Mouse (Mus musculus) limb, embryonic 15.5 days (tissue): ENCODE results near the gene Hinfp. TPM values are rescaled to one million over a fixed set of nuclear protein-coding genes. Genes with fewer than 3 reads are reported as not detected.
"Not testable (repeated sequence)": the region's sequence is repeated elsewhere in the genome, so short reads cannot be mapped to it uniquely, and the experiment has no call there.

ENCODE experiments used
- ATAC-seq: fragments of 200-750 bp; cut with Nextera tagmentation; 2 replicates; pipeline ENCODE4 v1.8.0; 2017; ENCODE audit warnings: low read depth, moderate TSS enrichment; ENCODE audit not compliant: insufficient number of reproducible peaks, low FRiP score, low TSS enrichment
- H3K27ac ChIP-seq: fragments of 300-500 bp; sonication (generic); 2 replicates; pipeline ENCODE4 v1.5.1; 2015; ENCODE audit warnings: moderate library complexity, mild to moderate bottlenecking, inconsistent platforms
- H3K27me3 ChIP-seq: fragments of 300-500 bp; sonication (generic); 2 replicates; pipeline ENCODE4 v1.6.1; 2015; ENCODE audit warnings: inconsistent platforms
- H3K36me3 ChIP-seq: fragments of 300-500 bp; sonication (generic); 2 replicates; pipeline ENCODE4 v1.6.1; 2015; ENCODE audit warnings: inconsistent platforms
- H3K4me1 ChIP-seq: fragments of 300-500 bp; sonication (generic); 2 replicates; pipeline ENCODE4 v1.6.1; 2015; ENCODE audit warnings: inconsistent platforms
- H3K4me2 ChIP-seq: fragments of 300-500 bp; sonication (generic); 2 replicates; pipeline ENCODE4 v1.6.1; 2015; ENCODE audit warnings: mild to moderate bottlenecking, inconsistent platforms
- H3K4me3 ChIP-seq: fragments of 300-500 bp; sonication (generic); 2 replicates; pipeline ENCODE4 v1.5.1; 2015; ENCODE audit warnings: mild to moderate bottlenecking, inconsistent platforms
- H3K9ac ChIP-seq: fragments of 300-500 bp; sonication (generic); 2 replicates; pipeline ENCODE4 v1.6.1; 2015; ENCODE audit warnings: inconsistent platforms
- H3K9me3 ChIP-seq: fragments of 300-500 bp; sonication (generic); 2 replicates; pipeline ENCODE4 v1.6.1; 2016; ENCODE audit warnings: inconsistent platforms
- WGBS: fragments of 180-500 bp; shearing (Covaris S2); methylation state at CpG from one replicate; pipeline ENCODE4 v1.1.7; 2015; 5-methylcytosine and 5-hydroxymethylcytosine counted together
- polyA plus RNA-seq: library from polyadenylated mRNA; unstranded; fragments of >200 nt; fragmentation: Nextera tagmentation; extraction: Ambion mirVana; gene quantifications from 2 replicates; pipeline ENCODE4 v1.2.1, GENCODE M21; 2015

Gene Hinfp
- polyA plus RNA-seq, 1 experiment from 2014 or later = 24.2 TPM

DNA sequence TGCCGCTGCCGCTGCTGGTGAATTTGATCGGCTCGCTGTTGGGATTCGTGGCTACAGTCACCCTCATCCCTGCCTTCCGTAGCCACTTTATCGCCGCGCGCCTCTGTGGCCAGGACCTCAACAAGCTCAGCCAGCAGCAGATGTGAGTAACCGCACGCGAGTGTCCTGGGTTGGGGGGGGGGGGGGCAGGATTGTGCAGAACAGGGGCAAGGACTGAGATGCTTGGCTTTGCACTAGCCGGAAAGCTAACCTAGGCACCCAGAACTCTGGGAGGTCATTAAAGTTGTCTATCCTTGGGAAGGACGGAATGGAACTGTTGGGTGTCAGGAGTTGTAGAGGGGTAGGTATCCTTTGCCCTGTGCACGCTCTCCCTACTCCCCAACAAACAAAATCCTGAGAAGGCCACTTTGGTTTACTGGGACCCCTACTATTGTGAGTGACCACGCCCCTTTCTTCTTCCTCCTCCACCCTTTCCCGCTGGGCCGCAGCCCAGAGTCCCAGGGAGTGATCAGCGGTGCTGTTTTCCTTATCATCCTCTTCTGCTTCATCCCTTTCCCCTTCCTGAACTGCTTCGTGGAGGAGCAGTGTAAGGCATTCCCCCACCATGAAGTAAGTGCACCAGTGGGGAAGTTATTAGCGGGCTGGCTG lies 21.7 kb upstream of the Hinfp start:
- under 1% methylated on average over 22 of the region's 22 CpGs for WGBS
- Histone ChIP-seq H3K27ac (peak overlapping the region; percentile 95), H3K4me1 (peaks cover 13% of the 10 kb centered on the region), H3K9me3 (no peaks in the 10 kb centered on the region), H3K4me3 (peak overlapping the region; percentile 81), H3K4me2 (peak overlapping the region; percentile 68), H3K36me3 (peaks cover 32% of the 10 kb centered on the region), H3K27me3 (no peaks in the 10 kb centered on the region), H3K9ac (peak overlapping the region; percentile 87)
- ATAC-seq = no peak

DNA sequence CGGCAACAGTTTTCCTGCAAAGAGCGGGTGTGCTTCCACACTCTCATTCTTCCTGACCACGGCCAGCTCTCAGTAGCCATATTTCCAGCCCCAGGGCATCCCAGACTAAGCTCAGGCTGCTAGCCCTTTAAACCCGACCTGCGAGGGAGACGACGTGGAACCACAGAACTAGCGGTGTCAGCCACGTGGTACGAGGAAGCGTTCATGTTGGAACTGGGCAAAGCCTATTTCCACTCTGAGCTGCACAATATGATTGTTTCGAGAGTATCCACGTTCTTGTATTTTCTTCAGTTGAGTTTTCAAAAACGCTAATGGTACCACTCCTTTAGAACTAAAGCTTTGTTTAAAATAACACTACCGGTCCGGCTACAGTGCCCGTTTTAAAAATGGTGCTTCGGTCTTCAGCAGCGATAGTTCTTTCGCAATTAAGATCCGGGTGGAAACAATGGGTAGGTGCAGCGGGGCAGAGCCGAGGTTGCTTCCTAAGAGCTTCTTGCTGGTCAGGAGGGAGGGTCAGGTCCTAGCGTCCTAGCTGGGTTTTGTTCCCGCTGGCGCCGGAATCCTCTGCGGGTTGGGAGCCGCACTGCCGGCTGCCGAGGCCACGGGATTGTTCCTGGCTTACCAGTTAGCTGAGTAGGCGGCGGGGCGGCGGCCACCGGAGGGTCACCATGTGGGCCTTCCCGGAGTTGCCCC lies 21.0 kb upstream of the Hinfp start:
- Histone ChIP-seq H3K9me3 (no peaks in the 10 kb centered on the region), H3K36me3 (peaks cover 26% of the 10 kb centered on the region), H3K27ac (peak overlapping the region; percentile 95), H3K4me1 (peaks cover 13% of the 10 kb centered on the region), H3K4me2 (peak overlapping the region; percentile 68), H3K4me3 (peak overlapping the region; percentile 81), H3K27me3 (no peaks in the 10 kb centered on the region), H3K9ac (peak overlapping the region; percentile 87)
- ATAC-seq = peak; percentile 87
- WGBS = under 1% methylated on average over 38 of the region's 38 CpGs

DNA sequence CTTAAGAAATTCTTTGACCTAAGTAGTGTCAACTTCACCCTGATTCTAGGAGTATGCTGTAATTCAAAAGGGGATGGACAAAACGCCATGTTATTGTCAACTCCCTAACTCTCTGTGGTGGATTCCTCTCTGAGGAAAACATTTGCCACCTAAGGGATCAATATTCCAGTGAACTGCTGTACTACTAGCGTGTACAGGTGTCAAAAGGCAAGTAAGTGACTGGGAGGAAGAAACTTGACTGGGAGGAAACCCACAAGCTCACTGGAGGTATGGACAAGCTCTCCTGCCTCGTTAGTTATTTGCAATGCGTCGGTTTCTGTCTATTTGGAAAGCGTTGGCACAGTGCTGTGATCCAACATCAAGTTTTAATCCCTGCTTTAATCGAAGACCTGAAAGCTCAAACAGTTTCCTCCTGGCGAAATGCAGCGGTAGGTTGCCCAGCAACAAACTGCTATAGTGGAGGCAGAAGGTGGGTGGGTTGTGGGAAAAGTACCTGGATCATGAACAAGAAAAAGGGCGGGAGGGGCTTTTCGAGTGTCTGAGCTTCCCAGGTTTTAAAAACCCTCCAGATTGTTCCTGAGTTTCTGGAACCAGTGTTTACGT lies 20.4 kb upstream of the Hinfp start, which contains the start of gene Dpagt1:
Gene Dpagt1 (plus strand): TSS at position 252 of the 603 bp plus-strand sequence.
- H3K36me3 ChIP-seq = peaks cover 20% of the 10 kb centered on the region
- H3K27ac ChIP-seq = peak within 1 kb of the TSS; percentile 95
- peak within 1 kb of the TSS; percentile 87 for H3K9ac ChIP-seq
- no peaks in the 10 kb centered on the region for H3K9me3 ChIP-seq
- WGBS = 3% methylated on average over 12 of the region's 12 CpGs
- peaks cover 15% of the 10 kb centered on the region for H3K4me1 ChIP-seq
- no peaks in the 10 kb centered on the region for H3K27me3 ChIP-seq
- H3K4me2 ChIP-seq = peak within 1 kb of the TSS; percentile 68
- H3K4me3 ChIP-seq = peak within 1 kb of the TSS; percentile 81
- no peak for ATAC-seq

DNA sequence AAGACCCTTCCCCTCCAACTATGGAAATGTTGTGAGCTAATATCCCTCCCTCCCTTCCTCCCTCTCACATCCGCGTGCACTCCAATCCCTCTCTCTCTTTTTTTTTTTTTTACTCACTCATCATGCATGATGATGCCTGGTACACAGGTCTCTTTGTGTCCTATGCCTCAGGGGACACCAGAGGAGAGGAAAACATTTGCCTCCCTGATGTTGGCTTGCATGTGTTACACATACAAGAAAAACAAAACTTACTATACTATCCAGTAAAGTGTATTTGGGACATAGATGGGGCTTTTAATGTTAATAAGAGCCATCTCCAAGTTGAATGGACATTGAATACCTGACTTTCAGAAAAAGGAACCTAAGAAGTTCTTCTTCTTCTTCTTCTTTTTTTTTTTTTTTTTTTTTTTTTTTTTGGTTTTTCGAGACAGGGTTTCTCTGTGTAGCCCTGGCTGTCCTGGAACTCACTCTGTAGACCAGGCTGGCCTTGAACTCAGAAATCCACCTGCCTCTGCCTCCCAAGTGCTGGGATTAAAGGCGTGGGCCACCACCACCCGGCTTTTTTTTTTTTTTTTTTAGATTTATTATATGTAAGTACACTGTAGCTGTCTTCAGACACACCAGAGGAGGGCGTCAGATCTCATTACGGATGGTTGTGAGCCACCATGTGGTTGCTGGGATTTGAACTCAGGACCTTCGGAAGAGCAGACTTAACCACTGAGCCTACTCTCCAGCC lies 19.7 kb upstream of the Hinfp start:
- H3K9ac ChIP-seq = not testable (repeated sequence)
- peaks cover 20% of the 10 kb centered on the region for H3K4me1 ChIP-seq
- WGBS = 58% methylated on average over 7 of the region's 8 CpGs

DNA sequence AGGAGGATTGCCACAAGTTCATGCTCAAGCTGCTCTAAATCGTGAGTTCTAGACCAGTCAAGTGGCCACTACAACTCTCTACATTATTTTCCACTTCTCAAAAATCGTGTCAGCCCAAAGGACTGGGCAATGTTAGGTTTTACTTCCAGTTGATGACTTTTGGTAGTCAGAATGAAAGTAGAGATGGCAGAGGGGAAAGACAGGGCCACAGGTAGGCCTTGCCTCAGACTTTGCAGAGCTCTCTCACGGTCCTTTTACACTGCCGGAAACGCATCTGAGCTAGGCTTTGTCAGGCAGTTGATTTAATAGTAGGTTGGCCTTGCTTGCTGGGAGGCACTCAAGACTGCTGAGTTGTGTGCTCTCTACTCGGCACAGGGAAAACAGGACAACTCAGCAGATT lies 18.7 kb upstream of the Hinfp start:
- no peak overlapping the region for H3K4me3 ChIP-seq
- H3K27ac ChIP-seq = no peak overlapping the region
- peaks cover 23% of the 10 kb centered on the region for H3K4me1 ChIP-seq
- no peak overlapping the region for H3K4me2 ChIP-seq
- no peak overlapping the region for H3K9ac ChIP-seq
- ATAC-seq = no peak
- 69% methylated on average over 6 of the region's 6 CpGs for WGBS
- no peaks in the 10 kb centered on the region for H3K9me3 ChIP-seq
- peaks cover 5% of the 10 kb centered on the region; the same call in 1 of the 2 replicates for H3K36me3 ChIP-seq
- H3K27me3 ChIP-seq = no peaks in the 10 kb centered on the region

More for the DNA sequence above, 19.7 kb upstream of the Hinfp start:
- peak overlapping the region; percentile 81; the same call in 1 of the 2 replicates for H3K4me3 ChIP-seq
- H3K27ac ChIP-seq = peak overlapping the region; percentile 95
- H3K4me2 ChIP-seq = peak overlapping the region; percentile 68
- not testable (repeated sequence) for H3K27me3 ChIP-seq, ATAC-seq, H3K9me3 ChIP-seq
- peaks cover 13% of the 10 kb centered on the region for H3K36me3 ChIP-seq

DNA sequence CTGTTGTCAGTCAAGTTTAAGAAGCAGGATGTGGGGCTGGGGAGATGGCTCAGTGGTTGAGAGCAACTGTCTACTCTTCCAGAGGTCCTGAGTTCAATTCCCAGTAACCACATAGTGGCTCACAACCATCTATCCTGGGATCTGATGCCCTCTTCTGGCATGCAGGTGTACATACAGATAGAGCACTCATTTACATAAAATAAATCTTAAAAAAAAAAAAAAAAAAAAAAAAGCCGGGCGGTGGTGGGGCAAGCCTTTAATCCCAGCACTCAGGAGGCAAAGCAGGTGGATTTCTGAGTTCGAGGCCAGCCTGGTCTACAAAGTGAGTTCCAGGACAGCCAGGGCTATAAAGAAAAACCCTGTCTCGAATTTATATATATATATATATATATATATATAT lies 18.2 kb upstream of the Hinfp start:
- 79% methylated on average over 3 of the region's 4 CpGs for WGBS
- not testable (repeated sequence) for H3K4me3 ChIP-seq, H3K4me2 ChIP-seq, H3K9ac ChIP-seq, H3K27me3 ChIP-seq, H3K36me3 ChIP-seq, ATAC-seq, H3K27ac ChIP-seq, H3K9me3 ChIP-seq
- H3K4me1 ChIP-seq = peaks cover 28% of the 10 kb centered on the region

DNA sequence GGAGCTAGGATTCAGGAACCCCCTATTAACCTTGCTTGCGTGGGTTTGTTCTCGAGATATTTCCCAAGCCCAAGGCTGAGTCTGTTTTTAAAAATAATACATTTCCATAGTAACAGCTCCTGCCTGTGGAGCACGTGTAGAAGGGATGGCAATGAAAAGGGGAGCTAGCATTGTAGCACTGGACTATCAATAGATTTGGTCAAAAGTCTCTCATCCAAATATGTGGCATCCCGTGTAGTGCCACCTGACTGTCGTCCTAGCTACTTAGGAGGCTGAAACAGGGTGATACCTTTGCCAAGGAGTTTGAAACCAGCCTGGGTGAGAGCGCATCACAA lies 15.3 kb upstream of the Hinfp start:
- H3K9me3 ChIP-seq = no peaks in the 10 kb centered on the region
- peaks cover 27% of the 10 kb centered on the region for H3K4me1 ChIP-seq
- peaks cover 14% of the 10 kb centered on the region for H3K36me3 ChIP-seq
- peak overlapping the region; percentile 29 for H3K9ac ChIP-seq
- 20% methylated on average over 6 of the region's 6 CpGs for WGBS
- H3K27me3 ChIP-seq = no peaks in the 10 kb centered on the region
- peak overlapping the region; percentile 83 for H3K27ac ChIP-seq
- H3K4me3 ChIP-seq = peak overlapping the region; percentile 92
- ATAC-seq = peak; percentile 4; the same call in 1 of the 2 replicates
- peak overlapping the region; percentile 94 for H3K4me2 ChIP-seq

DNA sequence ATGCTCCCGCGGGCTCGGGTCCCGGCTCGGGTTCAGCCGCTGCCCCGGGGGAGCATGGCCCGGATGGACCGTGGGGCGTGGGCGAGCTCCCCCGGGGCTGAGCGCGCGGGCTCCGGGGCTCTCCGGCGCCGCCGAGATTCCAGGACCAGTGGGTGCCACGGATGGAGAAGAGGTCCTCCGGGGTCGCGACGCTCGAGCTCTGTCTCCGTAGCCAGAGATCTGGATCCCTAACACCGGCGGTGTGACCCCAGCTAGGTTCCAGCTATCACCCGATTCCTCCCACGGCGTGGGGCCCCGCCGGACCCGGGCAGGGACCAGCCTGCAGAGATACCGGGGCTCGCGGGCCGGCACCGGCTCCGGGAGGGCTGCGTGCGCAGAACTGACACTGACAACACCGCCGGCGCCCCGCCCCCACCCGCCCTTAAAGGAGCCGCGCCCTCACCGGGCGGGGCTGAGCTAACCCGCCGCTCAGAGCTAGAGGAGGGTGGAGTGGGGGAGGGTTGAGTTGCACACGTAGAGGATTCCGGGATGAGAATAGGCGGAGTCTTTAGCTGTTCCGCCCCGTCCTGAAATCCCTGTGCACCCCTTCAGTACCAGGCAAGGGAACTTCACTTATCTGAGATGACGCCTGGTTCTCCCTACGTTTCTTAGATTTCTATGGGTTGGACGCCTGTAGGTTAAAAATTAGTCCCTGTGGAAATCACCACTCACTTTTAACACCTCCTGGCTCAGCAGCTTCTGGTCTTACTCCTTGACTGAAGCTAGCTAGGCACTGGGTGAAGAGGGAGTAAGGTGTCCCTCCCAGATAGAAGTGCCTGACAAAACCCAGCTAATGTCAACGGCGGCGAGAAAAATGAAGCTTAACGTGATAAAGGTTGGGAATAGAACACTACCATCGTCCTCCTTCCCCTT lies 14.7 kb upstream of the Hinfp start, which contains the start of gene C2cd2l:
Gene C2cd2l (minus strand): TSS at position 399 of the 912 bp plus-strand sequence.
- ATAC-seq = peak; percentile 99
- peaks cover 24% of the 10 kb centered on the region for H3K4me1 ChIP-seq
- peaks cover 20% of the 10 kb centered on the region for H3K36me3 ChIP-seq
- no peaks in the 10 kb centered on the region for H3K27me3 ChIP-seq
- WGBS = under 1% methylated on average over 64 of the region's 67 CpGs
- peak within 1 kb of the TSS; percentile 94 for H3K4me2 ChIP-seq
- peak within 1 kb of the TSS; percentile 83 for H3K27ac ChIP-seq
- no peaks in the 10 kb centered on the region for H3K9me3 ChIP-seq
- peak within 1 kb of the TSS; percentile 82 for H3K9ac ChIP-seq
- H3K4me3 ChIP-seq = peak within 1 kb of the TSS; percentile 92

DNA sequence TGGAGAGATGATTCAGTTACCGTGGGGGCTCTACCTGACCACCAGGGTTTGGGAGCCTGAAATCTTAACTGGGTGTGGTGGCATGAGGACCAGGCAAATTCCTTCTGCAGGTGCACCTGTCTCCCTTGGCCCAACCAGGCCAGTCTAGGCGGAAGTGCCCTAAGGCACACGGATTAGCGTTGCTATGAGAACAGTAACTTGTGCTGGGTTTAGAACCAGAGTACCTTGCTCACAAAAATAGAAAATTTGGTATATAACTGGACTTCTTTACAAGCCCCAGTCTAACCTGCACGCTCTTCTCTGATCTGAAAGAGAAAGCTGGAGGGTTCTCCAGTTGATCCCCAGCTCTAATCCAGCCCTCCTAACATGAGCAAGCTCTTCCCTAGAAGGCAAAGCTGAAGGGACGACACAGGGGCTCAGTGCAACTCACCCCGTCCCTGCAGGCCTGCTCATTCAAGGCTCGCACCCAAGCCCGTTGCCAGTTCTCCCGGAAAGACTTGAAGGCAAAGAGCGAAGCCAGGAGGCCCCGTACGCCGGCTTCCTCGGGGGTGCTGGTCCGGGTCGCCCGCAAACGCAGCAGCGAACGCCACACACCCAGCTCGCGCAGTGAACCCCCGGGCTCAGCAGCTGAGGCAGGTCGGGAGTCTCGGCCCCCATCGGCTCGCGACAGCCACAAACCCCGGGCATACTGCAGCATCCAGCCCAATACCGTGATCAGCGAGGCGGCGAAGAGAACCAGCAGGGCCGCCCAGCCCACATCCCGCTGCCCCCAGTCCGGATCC lies 13.8 kb upstream of the Hinfp start:
- peaks cover 29% of the 10 kb centered on the region for H3K36me3 ChIP-seq
- ATAC-seq = no peak
- H3K27ac ChIP-seq = peak overlapping the region; percentile 73
- peak overlapping the region; percentile 92 for H3K4me3 ChIP-seq
- no peaks in the 10 kb centered on the region for H3K27me3 ChIP-seq
- peaks cover 24% of the 10 kb centered on the region for H3K4me1 ChIP-seq
- no peaks in the 10 kb centered on the region for H3K9me3 ChIP-seq
- WGBS = 2% methylated on average over 37 of the region's 37 CpGs
- peak overlapping the region; percentile 82 for H3K9ac ChIP-seq
- peak overlapping the region; percentile 94 for H3K4me2 ChIP-seq

DNA sequence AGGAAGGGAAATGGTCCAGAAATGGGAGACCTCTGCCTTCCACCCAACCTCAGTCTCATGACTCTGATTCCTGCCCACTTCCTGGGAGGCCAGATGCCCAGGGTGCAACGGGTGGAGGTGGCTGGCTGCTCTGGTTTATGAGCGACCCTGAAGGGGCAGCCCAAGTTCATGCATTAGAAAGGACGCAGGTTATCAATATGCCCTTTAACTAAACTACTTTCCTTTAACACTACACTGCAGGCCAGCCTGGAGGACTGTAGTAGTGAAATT lies 13.3 kb upstream of the Hinfp start:
- no peak overlapping the region for H3K9ac ChIP-seq
- no peak for ATAC-seq
- WGBS = 21% methylated on average over 3 of the region's 3 CpGs
- H3K4me3 ChIP-seq = peak overlapping the region; percentile 92
- peak overlapping the region; percentile 94 for H3K4me2 ChIP-seq
- no peak overlapping the region for H3K27ac ChIP-seq
- no peaks in the 10 kb centered on the region for H3K9me3 ChIP-seq
- no peaks in the 10 kb centered on the region for H3K27me3 ChIP-seq
- H3K4me1 ChIP-seq = peaks cover 24% of the 10 kb centered on the region
- H3K36me3 ChIP-seq = peaks cover 34% of the 10 kb centered on the region
